ENCODE assay signal across 8 mouse cellular contexts in genomic region chr11:118289999-118290889, GRCm38 (mm10). TPM values are rescaled to one million over a fixed set of nuclear protein-coding genes. Genes with fewer than 3 reads are reported as not detected.
DNase-seq lines count a peak whose midpoint lies in the region; ATAC-seq lines count a peak whose summit lies in the region.

TSS of gene Usp36 (minus strand) at chr11:118290244.

- H3K4me1 ChIP-seq in brown adipose tissue, adult 24 weeks (ENCODE audit: control insufficient read depth, insufficient read depth, insufficient read length, low read length): peaks cover 7% of the 10 kb centered on the region; the same call in 1 of the 2 replicates
- peaks cover 21% of the 10 kb centered on the region for H3K4me1 ChIP-seq in heart, embryonic 13.5 days
- H3K4me1 ChIP-seq in liver, embryonic 12.5 days: peaks cover 24% of the 10 kb centered on the region
- H3K4me1 ChIP-seq in stomach, embryonic 15.5 days: peaks cover 14% of the 10 kb centered on the region

- H3K27ac ChIP-seq in brown adipose tissue, adult 24 weeks (replicated peaks; ENCODE audit: low read depth, low read length): peak within 1 kb of the TSS; percentile 87
- H3K27ac ChIP-seq in heart, embryonic 13.5 days (replicated peaks): peak within 1 kb of the TSS; percentile 88
- H3K27ac ChIP-seq in liver, embryonic 12.5 days: peak within 1 kb of the TSS; percentile 75
- peak within 1 kb of the TSS; percentile 83 for H3K27ac ChIP-seq in stomach, embryonic 15.5 days

- H3K27me3 ChIP-seq in heart, embryonic 13.5 days (replicated peaks): no peaks in the 10 kb centered on the region
- H3K27me3 ChIP-seq in liver, embryonic 12.5 days (replicated peaks): peaks cover 17% of the 10 kb centered on the region
- H3K27me3 ChIP-seq in stomach, embryonic 15.5 days (replicated peaks): no peaks in the 10 kb centered on the region

- H3K4me3 ChIP-seq in brown adipose tissue, adult 24 weeks (ENCODE audit: insufficient read depth, low read depth, low read length): peak within 1 kb of the TSS; percentile 81
- H3K4me3 ChIP-seq in heart, embryonic 13.5 days: peak within 1 kb of the TSS; percentile 91
- peak within 1 kb of the TSS; percentile 79 for H3K4me3 ChIP-seq in liver, embryonic 12.5 days
- peak within 1 kb of the TSS; percentile 91 for H3K4me3 ChIP-seq in stomach, embryonic 15.5 days (replicated peaks)

- H3K4me2 ChIP-seq in heart, embryonic 13.5 days: peak within 1 kb of the TSS; percentile 94
- H3K4me2 ChIP-seq in liver, embryonic 12.5 days: peak within 1 kb of the TSS; percentile 87
- peak within 1 kb of the TSS; percentile 87 for H3K4me2 ChIP-seq in stomach, embryonic 15.5 days

- peak; percentile 98 for ATAC-seq in heart, embryonic 13.5 days (ENCODE audit: extremely low read depth, insufficient number of reproducible peaks, low FRiP score, low TSS enrichment)
- ATAC-seq in liver, embryonic 12.5 days: peak; percentile 99
- peak; percentile 99 for ATAC-seq in stomach, embryonic 15.5 days (ENCODE audit: insufficient read depth, low FRiP score, low read depth)

- H3K9ac ChIP-seq in heart, embryonic 13.5 days: peak within 1 kb of the TSS; percentile 94
- H3K9ac ChIP-seq in liver, embryonic 12.5 days: peak within 1 kb of the TSS; percentile 78
- peak within 1 kb of the TSS; percentile 89 for H3K9ac ChIP-seq in stomach, embryonic 15.5 days

- peaks cover 25% of the 10 kb centered on the region for H3K36me3 ChIP-seq in heart, embryonic 13.5 days
- H3K36me3 ChIP-seq in liver, embryonic 12.5 days: peaks cover 27% of the 10 kb centered on the region
- peaks cover 12% of the 10 kb centered on the region for H3K36me3 ChIP-seq in stomach, embryonic 15.5 days

- 1% methylated on average over 68 of the region's 68 CpGs for WGBS in heart, embryonic 13.5 days
- 1% methylated on average over 68 of the region's 68 CpGs for WGBS in liver, embryonic 12.5 days (ENCODE audit: insufficient replicate concordance)
- under 1% methylated on average over 68 of the region's 68 CpGs for WGBS in stomach, embryonic 15.5 days

- DNase-seq in CD4-positive, CD25-positive, alpha-beta regulatory T cell, adult 2 months (ENCODE audit: low read depth, low spot score): peak; percentile 100
- peak; percentile 95 for DNase-seq in fat pad, adult 2 months (ENCODE audit: extremely low read depth, low read depth, low spot score)
- peak; percentile 100 for DNase-seq in kidney, postnatal 10 days
- DNase-seq in natural killer cell, adult 2 months (ENCODE audit: low spot score in 2 of 2): peak; percentile 99

- no peaks in the 10 kb centered on the region for H3K9me3 ChIP-seq in heart, embryonic 13.5 days
- H3K9me3 ChIP-seq in liver, embryonic 12.5 days (replicated peaks): no peaks in the 10 kb centered on the region
- H3K9me3 ChIP-seq in stomach, embryonic 15.5 days: no peaks in the 10 kb centered on the region

RNA-seq across cellular contexts. Expression of gene Usp36, which starts in this region (rescaled TPM):
- polyA plus RNA-seq in brown adipose tissue, adult 24 weeks (2012; ENCODE audit: insufficient read depth, insufficient read length, missing spikeins): 5.5 and 7.6 TPM in 2 replicates
- 12.8 and 13.4 TPM in 2 replicates for polyA plus RNA-seq in heart, embryonic 13.5 days (2015; fragmentation: Nextera tagmentation; extraction: Ambion mirVana)
- 12.5 and 14.3 TPM in 2 replicates for polyA plus RNA-seq in liver, embryonic 12.5 days (2016; fragmentation: Nextera tagmentation; extraction: Ambion mirVana)
- 20.3 and 20.5 TPM in 2 replicates for polyA plus RNA-seq in stomach, embryonic 15.5 days (2015; fragmentation: Nextera tagmentation; extraction: Ambion mirVana)

Comparison
In these comparisons a context has a peak if more than half of its experiments do, and no peak if none do; other contexts are left out.
1. Peak in every context shown above with its lines: DNase-seq, ATAC-seq, H3K4me3 ChIP-seq and H3K27ac ChIP-seq.